Mouse (Mus musculus) cerebellum, adult 2 months (tissue): ENCODE measurements at regions not wholly inside any gene's neighbourhood (a gene's known extent, or its start where the extent isn't known, plus 50 kb on each side); places are given as distances from the start of the nearest gene placed in this dataset.

ENCODE experiments used
- CTCF ChIP-seq: fragments of 200-500 bp; IDR thresholded peaks from 2 replicates; pipeline ENCODE4 v1.5.1; 2011; ENCODE audit warnings: low read depth, mild to moderate bottlenecking, control low read depth, low read length, moderate library complexity, borderline replicate concordance; ENCODE audit not compliant: insufficient read depth
- POLR2A ChIP-seq: fragments of 200-500 bp; IDR thresholded peaks from 2 replicates; pipeline ENCODE4 v1.6.1; 2011; ENCODE audit warnings: low read length, control low read depth, borderline replicate concordance; ENCODE audit not compliant: insufficient read depth

GRCm38 (mm10) chr9:33104623-33105074 is 468.6 kb downstream of the Ets1 start:
- TF ChIP-seq POLR2A = no peak
- TF ChIP-seq CTCF = no peak
